Mouse (Mus musculus): ENCODE data around the gene Slc6a20b.
"Not testable (repeated sequence)": the region's sequence is repeated elsewhere in the genome, so short reads cannot be mapped to it uniquely, and the experiment has no call there.

The Slc6a20b gene

DNA sequence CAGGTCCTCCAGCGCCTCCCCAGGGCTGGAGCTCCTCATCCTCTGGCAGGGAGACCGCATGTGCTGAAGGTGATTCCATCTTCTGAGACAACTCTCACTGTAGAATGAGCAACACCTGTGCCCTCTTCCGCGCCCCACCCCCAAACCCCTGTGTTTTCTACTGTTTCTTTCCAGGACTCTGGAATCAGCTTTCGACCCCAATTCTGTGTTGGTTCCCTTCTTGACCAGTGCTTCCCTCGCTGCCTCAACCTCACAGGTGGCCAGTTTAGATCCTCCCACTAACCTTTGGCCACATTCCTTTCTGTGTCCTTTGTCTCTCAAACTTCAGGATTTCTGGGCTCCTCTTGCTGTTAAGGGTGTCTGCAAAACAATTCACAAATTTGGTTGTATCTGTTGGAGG lies at the start of gene Slc6a20b:
Gene Slc6a20b (minus strand): TSS at position 285 of the 400 bp plus-strand sequence.
- no peak for DNase-seq (ENCODE audit: low spot score)

- no peak for DNase-seq (ENCODE audit: low spot score)
Observed at GRCm38 (mm10) chr9:123679198-123679597, 46.8 kb upstream of the Slc6a20b start.

GRCm38 (mm10) chr9:123678327-123679105 lies 46.2 kb upstream of the Slc6a20b start, which contains the start of the genes Ccr9 and Slc6a20a:
Gene Ccr9 (plus strand): TSS chr9:123678439.
Gene Slc6a20a (minus strand): TSS chr9:123678885.
- DNase-seq (ENCODE audit: low spot score) = peak; percentile 13

GRCm38 (mm10) chr9:123665645-123666044 lies 33.3 kb upstream of the Slc6a20b start:
- DNase-seq (ENCODE audit: low spot score) = peak; percentile 21

DNA sequence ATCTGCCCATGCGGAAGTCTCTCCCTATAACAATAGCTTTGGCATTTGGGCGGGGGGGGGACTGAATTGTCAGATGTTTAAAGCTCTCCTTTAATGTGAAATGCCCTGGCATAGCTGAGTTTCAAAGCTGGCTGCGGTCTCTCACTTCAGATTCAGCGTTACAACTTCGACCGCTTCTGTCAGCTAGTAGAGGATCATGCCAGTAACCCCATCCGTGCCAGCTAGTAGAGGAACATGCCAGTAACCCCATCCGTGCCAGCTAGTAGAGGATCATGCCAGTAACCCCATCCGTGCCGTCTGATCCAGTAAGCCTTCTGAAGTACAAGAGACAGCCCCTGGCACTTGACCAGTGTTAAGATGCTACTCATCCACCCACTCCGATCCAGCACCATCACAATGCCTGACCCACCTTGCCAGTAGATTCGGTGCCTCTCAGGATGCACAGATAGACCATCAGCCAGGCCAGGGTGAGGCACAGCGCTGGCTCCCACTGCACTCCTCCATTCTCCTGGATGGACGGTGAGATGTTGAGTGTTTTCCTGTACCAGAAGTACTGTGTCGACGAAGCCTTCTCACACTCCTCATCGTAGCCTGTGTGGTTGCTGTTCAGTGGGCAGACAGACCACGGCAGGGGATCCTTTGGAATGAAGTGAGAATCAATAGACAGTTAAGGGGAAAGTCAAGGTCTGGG lies 27.8 kb upstream of the Slc6a20b start:
- not testable (repeated sequence) for DNase-seq (ENCODE audit: low spot score)

- DNase-seq (ENCODE audit: low spot score) = no peak
Observed at GRCm38 (mm10) chr9:123658981-123659380, 26.6 kb upstream of the Slc6a20b start.

- no peak for DNase-seq (ENCODE audit: low spot score)
Observed at GRCm38 (mm10) chr9:123657457-123657856, 25.1 kb upstream of the Slc6a20b start.

DNA sequence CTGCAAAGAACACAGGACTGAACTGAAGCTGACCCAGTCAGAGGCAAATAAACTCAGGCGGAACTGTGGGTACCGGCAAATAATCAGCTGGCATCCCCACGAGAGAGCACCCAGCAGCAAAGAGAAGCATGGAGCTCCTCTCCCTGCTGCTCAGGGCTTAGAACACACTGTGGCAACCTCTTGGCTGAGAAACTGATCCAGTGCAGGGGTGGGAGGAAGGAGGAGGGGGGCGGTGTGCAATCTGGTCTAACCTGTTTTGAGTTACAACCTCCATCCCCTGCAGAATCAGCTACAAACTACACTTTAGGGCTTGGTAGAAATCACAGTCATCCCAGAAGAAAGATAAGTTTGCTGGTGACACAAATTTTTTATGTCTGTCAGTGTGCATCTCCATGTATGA lies 19.0 kb upstream of the Slc6a20b start:
- no peak for DNase-seq (ENCODE audit: low spot score)

DNA sequence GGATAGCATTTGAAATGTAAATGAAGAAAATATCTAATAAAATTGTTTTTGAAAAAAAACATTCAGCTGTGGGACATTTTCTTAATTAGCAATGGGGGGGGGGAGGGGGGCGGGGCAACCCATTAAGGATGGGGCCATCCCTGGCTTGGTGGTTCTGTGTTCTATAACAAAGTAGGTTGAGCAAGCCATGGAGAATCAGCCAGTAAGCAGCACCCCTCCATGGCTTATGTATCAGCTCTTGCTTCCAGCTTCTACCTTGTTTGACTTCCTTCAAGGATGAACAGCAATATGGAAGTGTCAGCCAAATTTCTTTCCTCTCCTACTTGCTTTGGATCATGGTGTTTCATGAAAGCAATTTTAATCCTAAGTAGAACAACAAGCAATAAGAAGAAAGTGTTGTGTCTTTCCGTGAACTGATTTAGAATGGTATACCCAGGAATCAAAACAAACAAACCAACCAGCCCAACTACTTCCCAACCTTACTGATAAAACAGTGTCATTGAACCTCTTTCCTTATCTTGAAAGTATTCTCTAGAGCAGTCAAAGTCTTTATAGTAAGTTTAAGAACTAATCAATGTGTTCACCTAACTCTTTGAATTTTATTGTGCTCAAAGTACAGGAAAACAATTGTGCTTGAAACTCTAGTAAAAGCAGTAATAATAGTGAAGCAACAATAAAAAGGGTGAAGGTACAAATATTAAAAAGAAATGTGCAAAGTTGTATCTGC lies 17.6 kb upstream of the Slc6a20b start:
- no peak for DNase-seq (ENCODE audit: low spot score)

DNA sequence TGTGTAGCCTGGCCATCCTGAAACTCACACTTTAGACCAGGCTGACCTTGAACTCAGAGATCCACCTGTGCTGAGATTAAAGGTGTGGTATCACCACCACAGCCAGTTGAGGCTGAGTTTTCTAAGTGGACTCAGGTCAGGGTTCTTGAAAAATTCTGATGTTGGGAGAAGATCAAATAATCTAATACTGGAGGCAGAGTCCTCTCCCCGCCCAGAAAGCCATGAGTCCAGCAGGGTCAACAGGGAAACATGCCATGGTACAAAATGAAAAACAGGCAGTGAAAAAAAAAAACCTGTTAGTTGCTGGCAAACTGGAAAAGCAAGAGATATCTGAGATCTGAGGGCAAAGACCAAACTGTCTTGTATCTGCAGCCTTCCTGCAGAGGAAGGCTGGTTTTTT lies 7.7 kb upstream of the Slc6a20b start:
- DNase-seq (ENCODE audit: low spot score) = no peak

DNA sequence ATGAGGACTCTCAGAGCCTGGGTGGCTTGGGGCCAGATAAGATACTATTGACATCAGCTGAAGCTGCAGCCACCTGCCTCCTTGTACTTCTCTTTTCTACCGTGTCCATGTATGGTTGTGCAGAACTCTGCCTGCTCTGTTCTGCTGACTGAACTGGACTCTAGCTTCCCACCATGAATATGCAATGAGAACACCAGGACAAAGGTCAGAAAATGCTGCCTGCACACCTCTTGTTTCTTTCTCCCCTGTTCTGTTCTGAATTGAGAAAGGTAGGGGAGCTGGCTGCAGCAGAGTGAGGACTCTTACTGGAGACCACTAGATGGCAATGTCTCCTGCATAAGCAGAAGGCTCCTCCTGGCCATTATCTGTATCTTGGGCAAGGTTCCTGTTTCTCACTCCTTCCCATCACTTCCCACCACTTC lies 6.3 kb upstream of the Slc6a20b start:
- DNase-seq (ENCODE audit: low spot score) = no peak

DNA sequence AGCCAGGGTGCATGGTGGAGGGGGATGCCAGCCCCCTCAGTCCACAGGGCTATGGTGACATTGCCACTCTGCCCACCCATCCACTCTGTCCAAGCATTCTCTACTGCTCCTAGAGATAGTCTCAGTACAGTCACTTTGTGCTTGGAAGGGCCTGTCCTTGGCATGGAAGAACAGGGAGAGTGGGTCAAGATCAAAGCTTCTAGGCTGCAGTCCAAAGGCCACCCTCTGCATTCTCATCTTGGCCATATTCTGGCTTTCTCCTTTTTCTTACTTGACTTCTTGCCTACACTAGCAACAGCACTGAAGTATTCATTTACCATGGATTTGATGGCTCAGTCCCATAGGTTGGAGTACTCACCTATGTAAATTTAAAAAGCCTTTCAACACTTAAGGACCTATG lies 5.9 kb upstream of the Slc6a20b start:
- DNase-seq (ENCODE audit: low spot score) = no peak

GRCm38 (mm10) chr9:123636771-123637170 lies 4.4 kb upstream of the Slc6a20b start:
- DNase-seq (ENCODE audit: low spot score) = no peak

DNA sequence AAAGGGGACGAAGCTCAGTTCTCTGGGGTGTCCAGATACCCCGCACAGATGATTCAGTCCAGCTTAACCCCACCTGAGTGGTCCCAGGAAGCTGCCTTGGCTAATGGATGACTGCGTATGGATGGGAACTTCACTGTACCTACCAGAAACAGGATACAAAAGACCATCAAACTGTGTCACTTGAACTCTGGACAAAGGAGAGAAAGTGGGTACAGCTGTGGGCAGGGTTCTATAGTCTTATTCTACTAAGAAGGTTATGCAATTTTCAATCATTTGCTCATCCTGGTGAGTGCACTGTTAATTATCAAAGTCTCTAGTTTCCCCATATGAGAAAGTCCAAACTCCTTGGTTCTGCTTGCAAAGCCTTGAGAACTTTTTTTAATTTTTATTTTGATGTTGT lies 628 bp upstream of the Slc6a20b start:
- no peak for DNase-seq (ENCODE audit: low spot score)

GRCm38 (mm10) chr9:123631666-123632065 lies 699 bp downstream of the Slc6a20b start:
- DNase-seq (ENCODE audit: low spot score) = no peak

GRCm38 (mm10) chr9:123625821-123626220 lies 6.5 kb downstream of the Slc6a20b start:
- DNase-seq (ENCODE audit: low spot score) = no peak

DNA sequence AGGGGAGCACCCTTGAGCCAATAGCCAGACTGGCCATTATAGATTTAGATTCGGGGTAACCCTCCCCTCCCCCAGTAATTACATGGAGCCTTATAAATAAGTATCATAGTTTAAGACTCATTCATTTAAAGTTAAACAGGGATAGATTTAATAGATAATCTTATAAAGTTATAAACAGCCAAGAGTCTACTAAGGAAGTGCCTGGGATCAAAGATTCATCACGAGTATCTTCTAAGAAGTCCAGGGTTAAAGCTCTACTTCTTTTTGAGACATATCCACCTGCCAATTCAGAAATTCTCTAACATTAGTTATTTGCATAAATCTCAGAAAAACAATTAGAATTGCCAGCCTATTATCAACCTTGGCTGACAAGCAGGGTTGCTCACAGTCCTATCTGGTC lies 7.6 kb downstream of the Slc6a20b start:
- no peak for DNase-seq (ENCODE audit: low spot score)

GRCm38 (mm10) chr9:123620311-123621098 lies 11.9 kb downstream of the Slc6a20b start:
- DNase-seq (ENCODE audit: low spot score) = no peak

DNA sequence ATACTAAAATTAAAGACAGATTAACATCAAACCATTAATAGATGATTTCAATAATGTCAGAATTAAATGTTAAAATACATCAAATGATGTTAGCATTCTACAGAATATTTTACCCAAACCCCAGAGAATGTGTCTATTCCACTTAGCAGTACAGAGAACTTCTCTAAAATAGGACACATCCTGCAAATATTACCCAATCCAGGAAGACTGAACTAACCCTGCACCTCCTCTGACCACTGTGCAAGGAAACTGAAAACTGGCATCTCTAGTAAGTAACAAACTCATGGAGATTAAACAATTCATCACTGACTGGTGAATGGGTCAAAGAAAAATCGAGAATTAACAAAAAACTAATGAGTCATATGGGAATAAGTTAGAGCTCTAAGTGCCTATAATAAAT lies 30.8 kb downstream of the Slc6a20b start:
- DNase-seq (ENCODE audit: low spot score) = no peak

DNA sequence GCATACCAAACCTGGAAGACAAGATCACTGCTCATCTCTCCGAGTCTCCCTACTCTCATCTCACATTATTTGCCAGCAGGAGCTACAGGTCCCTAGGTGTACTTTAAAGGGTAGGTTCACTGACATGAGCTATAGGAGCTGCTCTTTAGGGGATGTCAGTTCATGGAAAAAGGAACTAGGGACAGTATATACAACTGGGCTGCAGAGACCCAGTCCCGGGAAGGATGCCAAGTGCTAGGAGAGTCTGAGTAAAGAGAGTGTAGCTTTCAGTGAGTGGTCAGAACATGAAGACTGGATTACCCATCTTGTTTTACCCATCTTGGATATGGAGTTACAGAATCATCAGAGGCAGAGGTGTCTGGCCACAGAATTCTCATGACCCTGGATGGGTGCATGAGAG lies 35.0 kb downstream of the Slc6a20b start:
- DNase-seq (ENCODE audit: low spot score) = no peak

DNA sequence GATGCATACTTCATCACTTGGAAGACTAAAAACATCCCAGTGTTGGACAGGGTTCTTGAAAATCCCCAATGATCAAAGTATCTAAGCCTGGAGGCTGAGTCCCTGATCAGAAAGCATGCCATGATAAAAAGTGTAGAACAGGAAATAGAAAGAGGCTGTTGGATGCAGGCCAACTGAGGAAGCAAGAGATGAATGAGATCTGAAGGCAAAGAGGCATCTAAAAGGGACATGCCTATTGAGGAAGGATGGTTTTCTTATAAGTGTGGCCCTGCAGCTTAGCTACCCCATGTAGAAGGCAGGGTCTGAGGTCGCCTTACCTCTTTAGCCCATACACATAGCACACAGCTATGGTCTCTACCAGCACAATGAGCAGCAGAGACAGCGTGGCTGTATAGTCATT lies 35.5 kb downstream of the Slc6a20b start:
- no peak for DNase-seq (ENCODE audit: low spot score)

DNA sequence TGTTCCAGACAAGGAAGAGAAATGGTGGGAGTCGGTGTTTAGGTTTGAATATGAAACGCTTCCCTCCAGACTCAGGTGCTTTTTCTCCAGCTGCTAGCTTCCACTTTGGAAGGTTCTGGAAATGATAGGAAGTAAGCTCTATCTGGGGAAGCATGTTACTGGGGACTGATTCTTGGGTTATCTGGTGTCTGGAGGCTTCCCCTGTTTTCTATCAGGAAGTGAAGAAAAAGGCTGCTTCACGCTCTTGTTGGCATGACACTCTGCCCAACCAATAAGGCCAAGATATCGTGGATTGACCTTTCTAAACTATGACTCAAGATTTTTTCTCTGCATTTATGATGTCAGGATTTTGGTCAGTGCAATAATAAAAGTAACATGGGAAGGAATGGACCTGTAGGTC lies 37.2 kb downstream of the Slc6a20b start:
- DNase-seq (ENCODE audit: low spot score) = no peak
